Mouse (Mus musculus) kidney, adult 18-20 months (tissue): ENCODE data around the gene Olfr1232.

Experiments used
- DNase-seq: peaks from one replicate; pipeline ENCODE4 v3.0.0; 2021

Gene Olfr1232

GRCm38 (mm10) chr2:89329575-89329974 is at the start of gene Olfr1232:
TSS of gene Olfr1232 (minus strand) at chr2:89329675.
- DNase-seq: no peak

GRCm38 (mm10) chr2:89364765-89365164 is 35.3 kb upstream of the Olfr1232 start, which contains the start of gene Olfr1234:
TSS of gene Olfr1234 (minus strand) at chr2:89364865.
- no peak for DNase-seq

GRCm38 (mm10) chr2:89342298-89342697 is 12.8 kb upstream of the Olfr1232 start, which contains the start of gene Olfr1233:
TSS of gene Olfr1233 (minus strand) at chr2:89342398.
- no peak for DNase-seq

GRCm38 (mm10) chr2:89306974-89307373 is 22.5 kb downstream of the Olfr1232 start, which contains the start of gene Olfr1231:
TSS of gene Olfr1231 (minus strand) at chr2:89307074.
- no peak for DNase-seq

- no peak for DNase-seq
Measured at GRCm38 (mm10) chr2:89297168-89297567, 32.3 kb downstream of the Olfr1232 start, which contains the start of gene Olfr1230. TSS of gene Olfr1230 (minus strand) at chr2:89297268.

GRCm38 (mm10) chr2:89287914-89288313 is 41.6 kb downstream of the Olfr1232 start, which contains the start of gene Olfr1229:
TSS of gene Olfr1229 (minus strand) at chr2:89288014.
- no peak for DNase-seq
